Comparison of ENCODE assay signal across 22 mouse cellular contexts in genomic region chr17:10901686-10902228, GRCm38 (mm10).
"Had no signal": no experiment of that assay in that cellular context is flagged by ENCODE, and none has a peak within 500 bp of the region (broad histone marks: within the 10 kb centered on the region; RNA-seq: fewer than 3 reads in every experiment).

No protein-coding gene starts in this region.

- H3K4me3 ChIP-seq: kidney, embryonic 15.5 days; limb, embryonic 10.5 days; limb, embryonic 13.5 days; megakaryocyte, embryonic 14.5 days; midbrain, embryonic 15.5 days; neural tube, embryonic 12.5 days; neural tube, embryonic 15.5 days had no signal

- ATAC-seq: intestine, postnatal 0 days; midbrain, embryonic 15.5 days had no signal

- H3K9ac ChIP-seq: kidney, embryonic 15.5 days; limb, embryonic 13.5 days; midbrain, embryonic 15.5 days; neural tube, embryonic 12.5 days; neural tube, embryonic 15.5 days had no signal

- H3K27ac ChIP-seq: kidney, embryonic 15.5 days; limb, embryonic 10.5 days; limb, embryonic 13.5 days; macrophage; midbrain, embryonic 15.5 days; neural tube, embryonic 12.5 days; neural tube, embryonic 15.5 days; stomach, postnatal 0 days had no signal

- DNase-seq: kidney, adult 8-10 months; kidney, postnatal 14 days; kidney, postnatal 4 days; lung, adult 2 months; lung, postnatal 14 days; right cerebral cortex, adult 18-20 months; right cerebral cortex, postnatal 14 days; right cerebral cortex, postnatal 4 days; thymus, adult 2 months; thymus, postnatal 14 days; thymus, postnatal 4 days had no signal

- H3K4me2 ChIP-seq: kidney, embryonic 15.5 days; limb, embryonic 13.5 days; midbrain, embryonic 11.5 days; midbrain, embryonic 15.5 days; neural tube, embryonic 12.5 days; neural tube, embryonic 15.5 days had no signal

- H3K27me3 ChIP-seq: kidney, embryonic 15.5 days; limb, embryonic 13.5 days; megakaryocyte, embryonic 14.5 days; midbrain, embryonic 15.5 days; neural tube, embryonic 12.5 days; neural tube, embryonic 15.5 days had no signal

- H3K4me1 ChIP-seq: kidney, embryonic 15.5 days; limb, embryonic 10.5 days; limb, embryonic 13.5 days; midbrain, embryonic 15.5 days; neural tube, embryonic 12.5 days; neural tube, embryonic 15.5 days had no signal

- H3K36me3 ChIP-seq: kidney, embryonic 15.5 days; limb, embryonic 10.5 days; limb, embryonic 13.5 days; midbrain, embryonic 15.5 days; neural tube, embryonic 12.5 days; neural tube, embryonic 15.5 days had no signal

- H3K9me3 ChIP-seq: kidney, embryonic 15.5 days; limb, embryonic 10.5 days; limb, embryonic 13.5 days; megakaryocyte, embryonic 14.5 days; midbrain, embryonic 15.5 days; neural tube, embryonic 12.5 days; neural tube, embryonic 15.5 days had no signal
